Mouse (Mus musculus) lung, adult 2 months (tissue): ENCODE measurements at regions not wholly inside any gene's neighbourhood (a gene's known extent, or its start where the extent isn't known, plus 50 kb on each side); places are given as distances from the start of the nearest gene placed in this dataset.

Experiments used
- DNase-seq: peaks from one replicate; pipeline ENCODE4 v3.0.0; 2022
- H3K4me1 ChIP-seq: fragments of 200-500 bp; 2 replicates; pipeline ENCODE4 v1.6.1; 2011; ENCODE audit warnings: low read length; ENCODE audit not compliant: control insufficient read depth, insufficient read depth
- H3K4me3 ChIP-seq: fragments of 200-500 bp; replicated peaks from 2 replicates; pipeline ENCODE3; 2011; ENCODE audit warnings: low read depth, mild to moderate bottlenecking, control low read depth, low read length; ENCODE audit errors: extremely low read depth
- CTCF ChIP-seq: fragments of 200-500 bp; IDR thresholded peaks from 2 replicates; pipeline ENCODE4 v1.5.1; 2011; ENCODE audit warnings: mild to moderate bottlenecking, low read length, control low read depth; ENCODE audit not compliant: insufficient read depth
- POLR2A ChIP-seq: fragments of 200-500 bp; IDR thresholded peaks from 2 replicates; pipeline ENCODE4 v1.6.1; 2011; ENCODE audit warnings: low read depth, mild to moderate bottlenecking, control low read depth, low read length, borderline replicate concordance; ENCODE audit errors: extremely low read depth
- WGBS: fragments of 180-500 bp; shearing (Covaris S2); methylation state at CpG from one replicate; pipeline ENCODE4 v1.1.7; 2018; 5-methylcytosine and 5-hydroxymethylcytosine counted together

DNA sequence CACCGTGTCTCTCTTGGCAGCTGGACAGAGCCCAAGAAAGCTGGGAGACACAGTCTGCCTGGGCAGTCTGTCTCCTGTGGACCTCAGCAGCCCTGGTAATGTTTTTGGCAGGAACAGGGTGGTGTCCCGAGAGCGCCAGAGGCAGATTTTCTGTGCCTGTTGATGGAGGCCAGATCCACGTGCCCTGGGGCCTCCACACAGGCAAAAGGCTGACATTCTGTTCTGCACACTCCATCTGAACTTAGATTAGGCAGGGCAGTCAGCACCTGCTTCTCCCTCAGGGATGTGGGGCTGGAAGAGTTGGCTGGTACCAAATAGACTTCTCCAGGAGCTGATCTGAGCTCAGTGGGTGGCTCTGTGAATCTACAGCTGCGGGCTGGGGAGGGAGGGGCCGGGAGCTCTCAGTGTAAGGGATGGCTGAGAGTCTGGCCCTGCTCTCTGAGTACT, 83.8 kb downstream of the Gadd45g start:
- DNase-seq: no peak

DNA sequence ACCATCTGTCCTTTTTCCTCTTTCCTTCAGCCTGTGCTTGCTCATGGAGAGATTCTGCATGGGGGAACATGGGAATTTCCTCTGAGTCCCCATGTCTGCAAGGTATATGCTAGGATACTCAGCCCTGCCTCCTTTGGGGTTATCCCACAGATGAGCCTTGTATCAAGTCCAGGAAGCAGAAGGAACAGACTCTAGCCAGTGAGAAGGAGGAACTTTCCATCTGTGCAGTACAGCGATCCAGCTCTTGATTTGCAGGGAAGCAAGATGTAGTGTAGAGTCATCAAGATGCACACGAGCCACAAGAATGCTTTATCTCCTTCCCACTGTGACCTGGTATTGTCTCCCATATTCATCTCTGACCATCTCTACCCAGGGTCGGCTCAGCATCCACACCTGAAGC, 84.5 kb downstream of the Gadd45g start:
- Histone ChIP-seq H3K4me3 (no peak overlapping the region), H3K4me1 (no peaks in the 10 kb centered on the region)
- DNase-seq: no peak
- 88% methylated on average over 3 of the region's 3 CpGs for WGBS
- TF ChIP-seq CTCF: no peak

More for the DNA sequence above, 83.8 kb downstream of the Gadd45g start:
- WGBS: 59% methylated on average over 6 of the region's 6 CpGs
- TF ChIP-seq CTCF (no peak), POLR2A (no peak)
- no peak overlapping the region for H3K4me3 ChIP-seq
- H3K4me1 ChIP-seq: no peaks in the 10 kb centered on the region

DNA sequence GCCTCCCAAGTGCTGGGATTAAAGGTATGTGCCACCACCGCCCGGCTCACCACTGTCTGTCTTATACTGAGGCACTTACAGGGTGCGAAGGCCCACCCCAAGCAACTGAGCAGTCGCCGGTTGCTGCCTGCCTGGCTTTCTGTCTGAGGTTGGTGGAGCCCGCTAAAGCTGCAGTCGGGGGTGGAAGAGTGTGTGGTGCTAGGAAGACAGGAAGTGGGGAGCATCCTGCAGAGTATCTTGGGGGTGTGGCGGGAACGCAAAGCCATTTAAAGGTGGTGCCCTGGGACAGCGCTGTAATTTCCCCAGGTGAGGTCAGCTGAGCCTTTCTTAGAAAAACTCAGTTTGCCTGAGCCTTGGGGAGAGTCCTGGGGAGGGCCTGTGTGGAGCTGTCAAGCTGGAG, 89.3 kb downstream of the Gadd45g start:
- H3K4me3 ChIP-seq: no peak overlapping the region
- TF ChIP-seq POLR2A (no peak), CTCF (no peak)

DNA sequence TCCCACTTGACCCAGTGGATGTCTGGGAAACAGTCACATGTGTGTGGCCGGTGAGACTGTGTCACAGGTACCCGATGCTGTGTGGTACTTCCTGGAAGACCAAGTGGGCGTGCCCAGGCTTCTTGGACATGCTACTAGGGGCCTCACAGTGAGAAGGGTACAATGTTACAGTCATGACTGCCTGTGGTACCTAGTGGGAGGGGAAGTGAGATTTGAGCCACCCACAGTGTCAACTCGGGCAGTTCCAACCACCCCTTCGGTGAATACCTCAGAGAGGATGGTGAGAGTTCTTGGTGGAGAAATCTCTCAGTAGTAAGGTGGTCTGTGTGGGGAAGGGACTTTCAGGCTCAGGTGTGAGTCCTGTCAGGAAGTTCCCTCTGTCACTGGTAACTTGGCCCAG, 90.0 kb downstream of the Gadd45g start:
- DNase-seq: no peak
- 72% methylated on average over 5 of the region's 5 CpGs for WGBS
- Histone ChIP-seq H3K4me1 (no peaks in the 10 kb centered on the region), H3K4me3 (no peak overlapping the region)
- no peak for TF ChIP-seq POLR2A
- TF ChIP-seq CTCF: no peak

More for the DNA sequence above, 89.3 kb downstream of the Gadd45g start:
- no peak for DNase-seq
- no peaks in the 10 kb centered on the region for H3K4me1 ChIP-seq
- WGBS: 83% methylated on average over 10 of the region's 10 CpGs

DNA sequence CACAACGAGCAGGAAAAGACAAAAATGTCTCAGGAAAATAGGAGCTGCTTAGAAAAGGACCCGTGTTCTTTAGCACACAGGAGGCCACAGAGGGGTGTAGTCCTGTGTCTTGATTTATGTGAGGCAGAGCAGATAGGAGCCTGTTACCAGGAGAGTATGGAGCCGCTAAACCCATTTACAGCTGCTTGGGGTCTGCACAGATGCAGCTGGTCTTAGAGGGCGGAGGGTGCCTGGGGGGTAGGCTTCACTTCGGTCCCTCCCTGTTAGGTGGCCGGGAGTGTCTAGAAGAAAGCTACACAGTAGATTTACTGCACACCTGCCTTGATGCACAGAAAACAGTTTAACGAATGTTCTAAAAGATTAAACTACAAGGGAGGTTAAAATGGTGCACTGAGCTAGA, 91.4 kb downstream of the Gadd45g start:
- 69% methylated on average over 7 of the region's 7 CpGs for WGBS
- Histone ChIP-seq H3K4me3 (no peak overlapping the region), H3K4me1 (no peaks in the 10 kb centered on the region)
- TF ChIP-seq POLR2A (no peak), CTCF (no peak)
- DNase-seq: no peak

DNA sequence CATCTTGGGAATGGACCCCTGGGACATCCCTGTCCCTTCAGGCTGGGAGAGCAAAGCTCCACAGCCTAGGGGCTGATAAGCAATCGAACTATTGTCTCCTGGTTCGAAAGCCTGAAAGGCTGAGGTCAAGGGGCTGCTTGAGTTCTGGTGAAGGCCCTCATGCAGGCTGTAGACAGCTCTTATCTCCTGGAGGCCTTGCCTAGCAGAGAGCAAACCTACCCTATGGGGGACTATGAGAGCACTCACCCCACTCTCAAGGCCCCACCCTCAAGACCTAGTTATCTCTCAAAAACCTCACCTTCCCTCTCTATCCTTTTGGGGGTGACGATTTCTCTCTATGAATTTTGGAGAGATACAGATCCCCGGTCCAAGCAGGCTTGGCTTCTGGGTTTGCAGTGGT, 92.8 kb downstream of the Gadd45g start:
- Histone ChIP-seq H3K4me3 (no peak overlapping the region), H3K4me1 (no peaks in the 10 kb centered on the region)
- TF ChIP-seq CTCF: no peak
- TF ChIP-seq POLR2A: no peak
- 83% methylated on average over 4 of the region's 4 CpGs for WGBS
- DNase-seq: no peak

DNA sequence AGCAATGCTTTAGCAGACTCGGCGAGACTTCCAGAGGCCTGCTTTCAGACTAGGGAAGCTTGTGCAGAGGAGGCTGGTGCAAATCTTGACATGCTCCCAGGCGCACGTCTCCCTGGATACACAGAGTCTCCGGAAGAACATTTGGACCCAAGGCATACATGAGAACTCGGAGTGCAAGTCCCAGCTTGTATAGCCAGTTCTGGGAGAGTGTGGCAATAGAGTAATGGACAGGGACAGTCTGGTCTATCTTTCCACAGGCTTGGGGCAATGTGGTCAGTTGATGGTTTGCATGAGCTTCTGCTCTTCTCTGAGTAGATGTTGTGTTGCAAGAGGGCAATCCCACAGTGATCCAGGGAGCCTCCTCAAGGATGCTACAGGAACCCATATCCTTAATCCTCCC, 93.2 kb downstream of the Gadd45g start:
- DNase-seq: no peak
- Histone ChIP-seq H3K4me3 (no peak overlapping the region), H3K4me1 (no peaks in the 10 kb centered on the region)
- WGBS: 94% methylated on average over 6 of the region's 6 CpGs
- TF ChIP-seq POLR2A: no peak
- no peak for TF ChIP-seq CTCF

DNA sequence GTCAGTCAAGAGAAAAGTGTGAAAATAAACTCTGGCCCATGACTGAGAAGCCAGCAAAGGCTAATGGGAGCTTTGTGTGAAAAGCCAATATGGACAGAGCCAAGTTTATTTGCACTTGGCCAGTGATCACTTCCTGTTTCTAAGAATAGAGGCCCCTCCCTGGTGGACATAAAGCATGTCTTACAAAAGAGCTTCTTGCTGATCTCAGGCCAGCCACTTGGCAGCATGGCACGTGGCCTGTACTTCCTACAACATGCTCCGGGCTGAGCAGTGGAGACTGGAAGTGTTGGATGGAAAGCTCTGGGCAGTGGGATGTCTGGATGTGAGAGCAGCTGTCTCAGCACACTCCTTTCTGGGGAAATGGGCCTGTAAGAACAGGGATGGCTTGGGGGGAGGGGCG, 99.7 kb downstream of the Gadd45g start:
- no peak overlapping the region for H3K4me3 ChIP-seq
- no peak for TF ChIP-seq POLR2A
- TF ChIP-seq CTCF: no peak
- peaks cover 6% of the 10 kb centered on the region; the same call in 1 of the 2 replicates for H3K4me1 ChIP-seq
- DNase-seq: peak; percentile 60
- 22% methylated on average over 3 of the region's 3 CpGs for WGBS

DNA sequence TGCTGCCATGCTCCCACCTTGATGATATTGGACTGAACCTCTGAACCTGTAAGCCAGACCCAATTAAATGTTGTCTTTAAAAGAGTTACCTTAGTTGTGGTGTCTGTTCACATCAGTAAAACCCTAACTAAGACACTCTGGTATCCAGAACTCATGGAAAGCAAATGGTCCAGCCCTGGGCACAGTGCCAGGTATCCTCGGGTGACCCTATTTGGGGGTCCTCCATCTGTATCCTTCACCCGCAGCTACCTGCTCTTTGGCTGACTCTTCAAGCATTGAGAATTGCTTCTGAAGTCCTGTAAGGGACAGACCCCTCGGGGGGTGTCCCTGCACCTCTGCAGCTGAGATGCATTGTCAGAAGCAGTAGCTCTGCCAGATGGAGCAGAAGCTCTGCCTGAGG, 102.4 kb downstream of the Gadd45g start:
- Histone ChIP-seq H3K4me1 (peaks cover 6% of the 10 kb centered on the region; the same call in 1 of the 2 replicates), H3K4me3 (no peak overlapping the region)
- WGBS: 93% methylated on average over 3 of the region's 3 CpGs
- DNase-seq: no peak
- TF ChIP-seq POLR2A: no peak
- no peak for TF ChIP-seq CTCF

DNA sequence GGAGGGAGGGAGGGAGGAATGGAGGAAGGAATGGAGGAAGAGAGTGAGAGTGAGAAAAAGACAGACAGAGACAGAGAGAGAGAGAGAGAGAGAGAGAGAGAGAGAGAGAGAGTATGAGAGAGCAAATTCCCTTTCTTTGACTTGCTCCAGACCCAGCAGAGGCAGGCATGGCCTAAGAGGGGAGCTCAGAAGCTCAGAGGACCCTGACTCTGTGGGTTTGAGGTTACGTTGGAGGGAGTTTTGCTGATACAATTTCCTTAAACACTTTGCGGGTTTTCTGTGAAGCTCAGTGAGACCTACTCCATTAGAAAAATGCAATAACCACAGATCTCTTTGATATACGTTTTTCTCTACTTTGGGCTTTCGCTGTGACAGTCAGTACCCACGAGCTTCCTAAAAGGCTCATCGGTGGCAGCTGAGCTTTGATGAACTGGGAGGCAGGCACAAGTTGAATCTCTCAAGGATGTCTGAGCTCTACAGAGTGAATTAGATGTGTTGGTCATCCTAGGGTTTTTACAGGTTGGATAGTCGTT, 105.1 kb downstream of the Gadd45g start:
- DNase-seq: no peak
- TF ChIP-seq CTCF: no peak
- TF ChIP-seq POLR2A: no peak
- H3K4me3 ChIP-seq: no peak overlapping the region
- 80% methylated on average over 7 of the region's 7 CpGs for WGBS
- no peaks in the 10 kb centered on the region for H3K4me1 ChIP-seq
